Mouse (Mus musculus): ENCODE results near the gene Sun1. TPM values are rescaled to one million over a fixed set of nuclear protein-coding genes. Genes with fewer than 3 reads are reported as not detected.

Sun1 gene
- 60.8 TPM for polyA plus RNA-seq (2017; shearing (Covaris generic))

DNA sequence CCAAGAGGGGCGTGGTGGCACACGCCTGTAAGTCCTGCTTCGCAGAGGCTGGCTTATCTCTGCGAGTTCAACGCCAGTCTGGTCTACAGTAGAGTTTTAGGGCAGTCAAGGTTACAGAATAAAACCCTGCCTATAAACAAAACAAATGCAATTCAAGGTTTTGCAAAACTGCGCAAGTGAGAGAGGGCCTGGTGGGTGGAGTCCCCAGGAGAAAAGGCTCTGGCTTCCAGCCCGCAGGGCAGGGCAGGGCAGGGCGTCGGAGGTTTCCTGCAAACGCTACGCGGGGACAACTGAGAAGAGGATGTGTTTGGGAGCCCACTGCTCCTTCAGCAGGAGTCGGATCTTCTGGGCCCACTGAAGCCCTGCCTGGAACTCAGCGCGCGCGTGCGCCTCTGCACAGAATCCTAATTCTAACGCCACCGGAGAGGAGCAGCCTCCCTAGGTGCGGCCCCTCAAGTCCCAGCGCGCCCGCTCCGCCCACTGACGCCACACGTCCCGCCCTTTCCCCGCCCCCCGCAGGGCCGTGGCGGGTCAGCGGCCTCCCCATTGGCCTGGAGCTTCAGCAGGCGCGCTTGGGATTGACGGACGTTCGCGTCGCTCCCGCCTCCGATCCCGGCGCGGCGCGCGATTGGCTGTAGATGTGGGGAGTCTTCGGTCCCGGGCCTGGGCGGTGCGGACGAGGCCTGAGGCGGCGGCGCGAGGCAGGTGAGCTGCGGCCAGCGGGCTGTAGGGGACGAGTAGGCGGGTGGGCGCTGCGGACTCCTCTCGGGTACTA lies at the start of gene Sun1:
Sun1 (plus strand) TSS at position 643 of the 775 bp plus-strand sequence.

DNA sequence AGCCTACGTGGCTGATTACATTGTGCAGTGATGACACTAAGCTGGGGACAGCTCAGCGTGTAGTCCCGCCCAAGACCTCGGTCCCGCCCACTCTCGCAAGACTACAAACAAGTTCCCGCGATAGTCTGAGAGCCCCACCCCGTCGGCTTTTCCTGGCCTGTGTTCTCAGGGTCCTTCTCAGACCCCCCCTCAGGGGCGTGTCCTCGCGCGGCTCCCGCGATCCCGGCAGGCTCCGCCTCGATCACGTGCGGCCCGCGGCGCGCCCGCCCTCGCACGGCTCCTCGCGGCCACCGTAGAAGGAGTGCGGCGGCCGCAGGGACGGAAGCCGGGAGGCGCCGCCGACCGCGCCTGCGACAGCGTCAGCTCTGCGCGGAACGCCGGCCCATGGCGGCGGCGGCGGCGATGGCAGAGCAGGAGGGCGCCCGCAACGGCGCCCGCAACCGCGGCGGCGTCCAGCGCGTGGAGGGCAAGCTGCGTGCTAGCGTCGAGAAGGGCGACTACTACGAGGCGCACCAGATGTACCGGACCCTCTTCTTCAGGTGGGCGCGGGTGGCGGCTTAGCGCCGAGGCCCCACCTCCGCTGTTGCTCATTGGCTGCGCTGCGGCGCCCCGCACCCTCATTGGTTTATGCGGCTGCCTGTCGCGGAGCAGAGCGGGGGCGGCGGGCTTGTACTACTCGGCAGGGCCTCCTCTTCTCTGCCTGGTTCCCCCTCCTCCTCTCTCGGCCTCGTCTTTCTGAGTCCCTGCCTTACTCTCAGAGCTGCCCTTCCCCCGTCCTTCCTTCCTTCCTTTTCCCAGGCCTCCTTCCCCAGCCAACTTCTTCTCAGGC lies 51.9 kb downstream of the Sun1 start, which contains the start of gene Get4:
Get4 (plus strand) TSS at position 244 of the 829 bp plus-strand sequence.

Other genes with a start within 250 kb of the Sun1 start
- gene Pdgfa, start 203.3 kb upstream of the Sun1 start, polyA plus RNA-seq (2017; shearing (Covaris generic)): not detected
- 2.1 TPM for gene Prkar1b, start 50.6 kb upstream of the Sun1 start, polyA plus RNA-seq (2017; shearing (Covaris generic))
- gene Dnaaf5, start 50.4 kb upstream of the Sun1 start, polyA plus RNA-seq (2017; shearing (Covaris generic)): 10.6 TPM
- 10.5 TPM for gene Get4, start 51.7 kb downstream of the Sun1 start, polyA plus RNA-seq (2017; shearing (Covaris generic))
- gene Adap1, start 125.0 kb downstream of the Sun1 start, polyA plus RNA-seq (2017; shearing (Covaris generic)): 1.7 TPM
- gene Cox19, start 150.8 kb downstream of the Sun1 start, polyA plus RNA-seq (2017; shearing (Covaris generic)): 49.7 TPM
- not detected for gene Cyp2w1, start 152.0 kb downstream of the Sun1 start, polyA plus RNA-seq (2017; shearing (Covaris generic))
- 9.7 TPM for gene Gpr146, start 177.1 kb downstream of the Sun1 start, polyA plus RNA-seq (2017; shearing (Covaris generic))
- 0.26 TPM for gene C130050O18Rik, start 204.6 kb downstream of the Sun1 start, polyA plus RNA-seq (2017; shearing (Covaris generic))
- not detected for gene Gper1, start 222.5 kb downstream of the Sun1 start, polyA plus RNA-seq (2017; shearing (Covaris generic))